Mouse (Mus musculus) hindbrain, embryonic 16.5 days (tissue): ENCODE data around the gene Jph2. TPM values are rescaled to one million over a fixed set of nuclear protein-coding genes. Genes with fewer than 3 reads are reported as not detected.

Experiments used
- ATAC-seq: fragments of 200-750 bp; cut with Nextera tagmentation; 2 replicates; pipeline ENCODE4 v1.8.0; 2017; ENCODE audit warnings: moderate TSS enrichment, moderate library complexity
- H3K27ac ChIP-seq: fragments of 300-500 bp; sonication (generic); 2 replicates; pipeline ENCODE4 v1.5.1; 2014; ENCODE audit warnings: low read depth, mild to moderate bottlenecking, control low read depth, low read length, moderate library complexity
- H3K27me3 ChIP-seq: fragments of 300-500 bp; sonication (generic); replicated peaks from 2 replicates; pipeline ENCODE4 v1.6.1; 2014; ENCODE audit warnings: low read length; ENCODE audit not compliant: control insufficient read depth, insufficient read depth
- H3K36me3 ChIP-seq: fragments of 300-500 bp; sonication (generic); 2 replicates; pipeline ENCODE4 v1.6.1; 2014; ENCODE audit warnings: mild to moderate bottlenecking, low read length, moderate library complexity, mixed read lengths; ENCODE audit not compliant: control insufficient read depth, insufficient read depth
- H3K4me1 ChIP-seq: fragments of 300-500 bp; sonication (generic); 2 replicates; pipeline ENCODE4 v1.6.1; 2014; ENCODE audit warnings: low read depth, low read length; ENCODE audit not compliant: control insufficient read depth, insufficient read depth
- H3K4me2 ChIP-seq: fragments of 300-500 bp; sonication (generic); 2 replicates; pipeline ENCODE4 v1.6.1; 2014; ENCODE audit warnings: mild to moderate bottlenecking, low read length, control low read depth, moderate library complexity
- H3K4me3 ChIP-seq: fragments of 300-500 bp; sonication (generic); 2 replicates; pipeline ENCODE4 v1.5.1; 2014; ENCODE audit warnings: mild to moderate bottlenecking, low read length, control low read depth, moderate library complexity
- H3K9ac ChIP-seq: fragments of 300-500 bp; sonication (generic); 2 replicates; pipeline ENCODE4 v1.6.1; 2014; ENCODE audit warnings: low read depth, mild to moderate bottlenecking, control low read depth, low read length, moderate library complexity
- H3K9me3 ChIP-seq: fragments of 300-500 bp; sonication (generic); 2 replicates; pipeline ENCODE4 v1.6.1; 2014; ENCODE audit warnings: mild to moderate bottlenecking, low read length, moderate library complexity; ENCODE audit not compliant: control insufficient read depth
- WGBS: fragments of 180-500 bp; shearing (Covaris S2); extraction: QIAGEN DNeasy Blood & Tissue Kit; methylation state at CpG from one replicate; pipeline ENCODE4 v1.1.7; 2014; 5-methylcytosine and 5-hydroxymethylcytosine counted together
- polyA plus RNA-seq: library from polyadenylated mRNA; unstranded; fragments of >200 nt; fragmentation: Nextera tagmentation; extraction: Ambion mirVana; gene quantifications from 2 replicates; pipeline ENCODE4 v1.2.1, GENCODE M21; 2015

Gene Jph2
- polyA plus RNA-seq, 1 experiment from 2014 or later = 1.0 TPM

DNA sequence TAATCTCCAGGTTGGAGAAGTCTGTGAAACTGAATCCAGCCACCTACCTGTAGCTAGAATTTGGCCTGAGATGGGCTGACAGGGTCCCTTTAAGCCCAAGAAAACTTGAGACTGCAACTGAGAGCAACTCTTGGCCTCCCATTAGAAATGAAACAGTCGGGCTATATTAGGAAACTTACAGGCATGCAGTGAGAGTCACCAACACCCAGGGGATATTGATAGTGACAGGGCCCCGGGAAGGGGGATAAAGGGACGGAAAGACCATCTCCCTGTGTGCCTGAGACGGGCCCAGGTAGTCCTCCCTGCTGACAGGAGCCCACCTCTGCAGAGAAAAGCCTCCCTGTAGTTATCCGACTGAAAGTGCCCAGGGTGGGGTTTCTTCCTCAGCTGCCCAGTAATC lies 18.4 kb downstream of the Jph2 start:
- H3K4me1 ChIP-seq = no peaks in the 10 kb centered on the region
- H3K9ac ChIP-seq = no peak overlapping the region
- 82% methylated on average over 5 of the region's 5 CpGs for WGBS
- no peak overlapping the region for H3K4me3 ChIP-seq
- no peaks in the 10 kb centered on the region for H3K9me3 ChIP-seq
- no peaks in the 10 kb centered on the region for H3K36me3 ChIP-seq
- no peak overlapping the region for H3K4me2 ChIP-seq
- ATAC-seq = no peak
- H3K27ac ChIP-seq = no peak overlapping the region
- peaks cover 26% of the 10 kb centered on the region for H3K27me3 ChIP-seq

DNA sequence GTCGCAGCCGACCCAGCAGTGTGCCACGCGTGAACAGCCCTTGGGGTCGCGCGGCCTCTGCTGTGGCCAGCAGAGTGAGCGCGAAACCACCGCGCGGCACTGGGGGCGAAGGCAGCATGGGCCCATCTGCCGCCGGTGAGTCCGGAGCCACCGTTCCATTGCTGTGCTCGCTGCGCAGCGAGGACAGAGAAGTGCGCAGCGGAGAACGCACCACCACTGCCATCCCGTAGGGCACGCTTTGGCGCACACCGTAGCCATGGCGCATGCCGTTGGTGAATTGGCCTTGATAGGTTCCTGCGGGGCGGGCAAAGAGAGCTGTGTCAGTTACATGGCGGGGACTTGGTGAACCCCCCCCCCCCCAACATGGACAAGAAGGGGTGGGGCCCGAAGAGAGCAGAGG lies 21.7 kb downstream of the Jph2 start:
- H3K36me3 ChIP-seq = no peaks in the 10 kb centered on the region
- H3K9me3 ChIP-seq = no peaks in the 10 kb centered on the region
- no peaks in the 10 kb centered on the region for H3K4me1 ChIP-seq
- H3K9ac ChIP-seq = no peak overlapping the region
- no peak overlapping the region for H3K27ac ChIP-seq
- WGBS = 35% methylated on average over 33 of the region's 33 CpGs
- no peak for ATAC-seq
- H3K27me3 ChIP-seq = peaks cover 27% of the 10 kb centered on the region
- peak overlapping the region; percentile 35; the same call in 1 of the 2 replicates for H3K4me2 ChIP-seq
- no peak overlapping the region for H3K4me3 ChIP-seq

DNA sequence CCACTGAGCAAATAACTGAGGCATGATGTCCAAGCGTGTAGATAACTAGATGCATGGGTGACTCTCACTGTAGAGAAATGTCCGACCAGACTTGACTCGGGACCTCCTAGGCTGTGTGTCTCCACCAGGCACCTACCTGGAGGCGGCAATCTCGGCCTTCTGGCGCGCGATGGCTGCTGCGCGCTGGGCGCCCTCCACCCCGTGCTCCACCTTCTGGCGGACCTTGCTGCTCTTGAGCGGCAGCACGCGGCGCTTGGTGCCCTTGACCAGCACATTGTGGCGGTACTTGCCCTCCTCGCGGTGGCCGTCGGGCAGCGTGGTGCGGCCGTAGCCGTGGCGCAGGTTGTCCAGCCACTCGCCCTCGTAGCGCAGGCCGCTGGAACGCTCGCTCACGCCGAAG lies 22.3 kb downstream of the Jph2 start:
- no peak overlapping the region for H3K9ac ChIP-seq
- no peaks in the 10 kb centered on the region for H3K9me3 ChIP-seq
- no peak for ATAC-seq
- H3K27ac ChIP-seq = no peak overlapping the region
- H3K36me3 ChIP-seq = no peaks in the 10 kb centered on the region
- no peak overlapping the region; the same call in 1 of the 2 replicates for H3K4me2 ChIP-seq
- no peaks in the 10 kb centered on the region for H3K4me1 ChIP-seq
- H3K4me3 ChIP-seq = no peak overlapping the region
- H3K27me3 ChIP-seq = peaks cover 27% of the 10 kb centered on the region
- 44% methylated on average over 35 of the region's 35 CpGs for WGBS

DNA sequence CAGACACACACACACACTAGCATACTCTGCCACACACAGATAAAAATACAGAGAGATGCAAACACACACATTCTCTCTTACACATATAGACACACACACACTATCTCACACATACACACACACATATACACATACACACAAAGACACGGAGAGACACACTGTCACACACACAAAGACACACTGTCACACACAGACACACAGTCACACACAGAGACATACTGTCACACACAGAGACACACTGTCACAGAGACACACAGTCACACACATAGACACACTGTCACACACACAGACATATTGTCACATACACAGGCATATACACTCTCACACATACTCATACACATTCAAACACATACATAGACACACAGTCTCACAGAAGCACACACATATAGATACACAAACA lies 25.2 kb downstream of the Jph2 start:
- Histone ChIP-seq H3K27ac (no peak overlapping the region), H3K4me1 (no peaks in the 10 kb centered on the region), H3K4me2 (no peak overlapping the region), H3K36me3 (no peaks in the 10 kb centered on the region), H3K9ac (no peak overlapping the region), H3K9me3 (no peaks in the 10 kb centered on the region), H3K27me3 (peaks cover 27% of the 10 kb centered on the region), H3K4me3 (no peak overlapping the region)
- no peak for ATAC-seq
- 78% methylated on average over 1 of the region's 1 CpGs for WGBS

DNA sequence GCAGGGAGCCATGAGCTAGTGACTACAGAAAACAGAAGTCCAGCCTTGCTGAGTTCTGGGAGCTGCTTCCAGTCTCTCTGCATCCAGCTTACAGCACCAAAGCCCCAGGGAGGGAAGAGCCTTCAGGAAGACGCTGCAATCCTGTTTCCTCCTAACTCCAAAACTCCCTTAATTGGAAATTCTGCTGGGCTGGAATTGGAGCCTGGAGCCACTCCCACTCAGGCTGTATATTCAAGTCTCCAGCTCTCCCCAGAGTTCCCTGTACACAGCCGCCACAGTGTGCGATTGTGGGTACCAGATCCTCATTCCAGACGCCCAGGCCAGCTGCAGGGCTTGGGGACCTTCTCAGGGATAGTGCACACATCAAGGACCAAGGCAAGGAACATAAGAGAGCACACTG lies 27.6 kb downstream of the Jph2 start:
- H3K36me3 ChIP-seq = no peaks in the 10 kb centered on the region
- H3K4me2 ChIP-seq = no peak overlapping the region
- no peak overlapping the region for H3K4me3 ChIP-seq
- no peak overlapping the region for H3K27ac ChIP-seq
- ATAC-seq = no peak
- H3K27me3 ChIP-seq = peaks cover 8% of the 10 kb centered on the region
- H3K9me3 ChIP-seq = no peaks in the 10 kb centered on the region
- WGBS = 53% methylated on average over 4 of the region's 4 CpGs
- H3K4me1 ChIP-seq = no peaks in the 10 kb centered on the region
- no peak overlapping the region for H3K9ac ChIP-seq

DNA sequence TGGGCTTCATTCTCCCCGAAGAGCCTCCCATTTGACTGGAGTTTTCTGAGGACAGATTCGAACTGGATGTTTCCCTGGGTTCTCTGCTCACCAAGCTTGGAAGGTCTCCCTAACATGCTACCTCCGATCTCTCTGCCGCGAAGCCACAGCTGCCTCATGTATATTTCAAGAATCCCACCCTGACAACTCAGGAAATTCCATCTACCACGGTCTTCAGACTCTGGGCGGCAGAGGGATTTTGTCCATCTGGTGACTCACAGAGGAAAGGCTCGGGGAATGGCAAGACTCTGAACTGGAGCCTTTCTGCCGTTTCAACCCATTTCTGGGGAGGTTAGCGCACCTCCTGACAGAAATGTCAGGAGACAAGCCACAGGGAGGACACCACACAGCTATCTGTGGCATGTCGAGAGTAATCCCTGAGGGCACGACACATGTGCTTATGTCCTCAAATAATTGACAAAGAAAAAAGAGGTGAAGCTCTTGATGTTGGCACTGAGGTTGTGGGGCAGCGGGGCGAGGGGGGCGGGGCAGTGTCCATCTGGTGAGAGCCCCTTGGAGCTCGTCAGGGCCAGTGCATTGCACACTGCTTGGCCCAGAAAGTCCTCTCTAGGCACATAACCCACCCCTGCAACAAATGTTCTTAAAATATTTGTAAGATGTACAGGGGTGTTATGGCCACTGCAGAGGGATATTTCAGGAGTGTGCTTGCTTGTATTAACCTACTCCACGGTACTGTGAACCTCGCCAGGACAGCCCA lies 32.8 kb downstream of the Jph2 start:
- no peaks in the 10 kb centered on the region for H3K4me1 ChIP-seq
- 77% methylated on average over 18 of the region's 18 CpGs for WGBS
- H3K27me3 ChIP-seq = no peaks in the 10 kb centered on the region; the same call in 1 of the 2 replicates
- H3K36me3 ChIP-seq = no peaks in the 10 kb centered on the region
- no peak overlapping the region for H3K4me2 ChIP-seq
- H3K9me3 ChIP-seq = no peaks in the 10 kb centered on the region
- no peak overlapping the region for H3K4me3 ChIP-seq
- no peak overlapping the region for H3K27ac ChIP-seq
- no peak overlapping the region for H3K9ac ChIP-seq
- ATAC-seq = no peak

DNA sequence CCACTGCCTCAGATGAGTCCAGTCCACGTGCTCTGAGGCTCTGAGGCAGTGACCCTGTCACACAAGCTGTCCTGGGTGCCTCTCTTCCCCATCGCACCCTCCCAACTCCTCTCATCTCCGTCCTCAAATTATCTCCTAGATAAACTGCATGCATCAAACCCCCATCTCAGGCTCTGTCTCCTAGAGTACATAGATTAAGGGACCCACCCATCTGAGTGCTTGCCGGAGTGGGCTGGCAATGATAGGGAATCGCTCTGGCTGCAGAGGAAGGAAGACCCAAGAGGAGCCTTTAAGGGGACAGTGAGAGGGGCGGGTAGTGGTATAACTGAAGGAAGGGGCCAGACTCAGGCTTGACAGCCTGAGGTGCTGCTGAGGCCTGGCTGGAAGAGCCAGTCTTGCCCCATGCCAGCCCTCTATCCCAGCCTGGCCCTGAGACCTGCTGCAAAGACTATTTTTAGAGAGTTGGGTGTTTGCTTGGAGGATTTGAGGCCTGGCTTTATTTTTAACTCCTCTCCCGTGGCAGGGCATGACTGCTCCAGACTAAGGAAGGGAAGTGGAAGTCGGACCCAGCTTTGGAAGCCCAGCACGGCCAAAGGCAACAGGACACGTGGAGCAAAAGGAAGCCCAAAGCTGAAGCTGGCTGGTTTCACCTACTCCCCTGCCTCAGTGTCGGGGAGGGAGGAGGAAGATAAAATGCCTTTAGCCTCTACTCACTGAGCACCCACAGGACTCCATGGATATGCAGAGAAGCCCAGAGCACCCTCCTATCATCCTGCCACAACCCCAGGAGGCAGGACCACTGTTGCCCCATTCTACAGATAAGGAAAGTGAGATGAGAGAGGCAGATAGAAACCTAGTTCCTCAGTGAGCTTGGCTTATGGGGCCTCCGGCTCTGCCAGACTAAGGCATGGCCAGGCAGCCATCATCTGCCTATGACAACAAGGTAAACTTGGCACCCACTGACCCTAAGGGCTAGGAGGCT lies 34.6 kb downstream of the Jph2 start:
- no peaks in the 10 kb centered on the region; the same call in 1 of the 2 replicates for H3K27me3 ChIP-seq
- 81% methylated on average over 12 of the region's 12 CpGs for WGBS

DNA sequence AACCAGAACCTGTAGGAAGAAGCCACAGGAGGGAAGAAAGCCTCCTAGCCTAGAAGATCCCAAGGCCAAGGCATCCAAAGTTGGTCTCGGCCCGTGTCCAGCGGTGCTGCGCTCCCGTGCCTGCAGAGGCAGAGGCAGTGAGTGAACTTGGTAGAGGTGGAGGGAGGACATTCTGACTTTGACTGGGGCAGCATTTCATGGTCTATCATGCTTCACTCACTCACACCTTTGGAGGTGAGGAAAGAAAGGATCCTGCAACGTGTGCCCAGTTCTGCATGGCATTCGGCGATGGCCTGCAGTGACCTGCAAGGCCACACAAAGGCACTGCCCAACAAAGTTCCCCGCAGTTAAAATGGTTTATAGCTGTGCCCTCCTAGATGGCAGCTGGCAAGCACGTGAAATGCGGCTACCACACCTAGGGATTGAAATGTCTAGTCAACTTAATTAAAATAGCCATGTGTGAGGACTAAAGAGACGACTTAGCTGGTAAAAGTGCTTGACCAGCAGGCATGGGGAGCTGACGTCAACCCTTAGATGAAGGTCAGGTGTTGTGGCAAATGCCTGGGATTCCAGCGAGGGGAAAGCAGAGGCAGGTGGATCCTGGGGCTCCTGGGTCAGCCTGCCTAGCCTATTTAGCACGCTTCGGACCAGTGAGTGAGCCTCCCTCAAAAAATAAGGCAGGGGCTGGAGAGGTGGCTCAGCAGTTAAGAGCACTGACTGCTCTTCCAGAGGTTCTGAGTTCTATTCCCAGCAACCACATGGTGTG lies 36.8 kb downstream of the Jph2 start:
- Histone ChIP-seq H3K4me3 (no peak overlapping the region), H3K4me1 (no peaks in the 10 kb centered on the region), H3K9me3 (no peaks in the 10 kb centered on the region), H3K4me2 (no peak overlapping the region), H3K27me3 (no peaks in the 10 kb centered on the region; the same call in 1 of the 2 replicates), H3K27ac (no peak overlapping the region), H3K36me3 (no peaks in the 10 kb centered on the region), H3K9ac (no peak overlapping the region)
- WGBS = 83% methylated on average over 16 of the region's 16 CpGs
- no peak for ATAC-seq

More for the DNA sequence above, 34.6 kb downstream of the Jph2 start:
- H3K27ac ChIP-seq = no peak overlapping the region
- ATAC-seq = no peak
- no peaks in the 10 kb centered on the region for H3K4me1 ChIP-seq
- no peak overlapping the region for H3K4me3 ChIP-seq
- no peak overlapping the region for H3K9ac ChIP-seq
- no peaks in the 10 kb centered on the region for H3K9me3 ChIP-seq
- no peaks in the 10 kb centered on the region for H3K36me3 ChIP-seq
- no peak overlapping the region for H3K4me2 ChIP-seq
